Mouse (Mus musculus): Measurements from ENCODE around the gene Il33. TPM values are rescaled to one million over a fixed set of nuclear protein-coding genes. Genes with fewer than 3 reads are reported as not detected.

The Il33 gene
- polyA plus RNA-seq, 1 experiment from 2014 or later = 7.1 TPM

- Histone ChIP-seq H3K4me2 (no peak overlapping the region), H3K9ac (no peak overlapping the region), H3K4me1 (no peaks in the 10 kb centered on the region), H3K36me3 (no peaks in the 10 kb centered on the region), H3K27me3 (no peaks in the 10 kb centered on the region), H3K4me3 (no peak overlapping the region), H3K9me3 (no peaks in the 10 kb centered on the region), H3K27ac (no peak overlapping the region)
- ATAC-seq (ENCODE audit: borderline replicate concordance, extremely low read depth, low FRiP score, low TSS enrichment) = no peak
- WGBS = 54% methylated on average over 2 of the region's 2 CpGs
These were observed 38.7 kb downstream of the Il33 start for GRCm38 (mm10) chr19:29963598-29964092.

- Histone ChIP-seq H3K9ac (no peak overlapping the region), H3K27me3 (no peaks in the 10 kb centered on the region), H3K4me2 (no peak overlapping the region), H3K36me3 (no peaks in the 10 kb centered on the region), H3K4me1 (no peaks in the 10 kb centered on the region), H3K4me3 (no peak overlapping the region), H3K27ac (no peak overlapping the region), H3K9me3 (no peaks in the 10 kb centered on the region)
- WGBS = 64% methylated on average over 3 of the region's 3 CpGs
- no peak for ATAC-seq (ENCODE audit: borderline replicate concordance, extremely low read depth, low FRiP score, low TSS enrichment)
These were observed 43.0 kb downstream of the Il33 start for GRCm38 (mm10) chr19:29967960-29968359.

GRCm38 (mm10) chr19:29973396-29973795, 48.5 kb downstream of the Il33 start:
- ATAC-seq (ENCODE audit: borderline replicate concordance, extremely low read depth, low FRiP score, low TSS enrichment) = no peak
- H3K36me3 ChIP-seq = no peaks in the 10 kb centered on the region
- no peak overlapping the region for H3K9ac ChIP-seq
- H3K27ac ChIP-seq = no peak overlapping the region
- H3K4me1 ChIP-seq = no peaks in the 10 kb centered on the region
- H3K9me3 ChIP-seq = no peaks in the 10 kb centered on the region
- WGBS = 73% methylated on average over 5 of the region's 5 CpGs
- H3K4me2 ChIP-seq = no peak overlapping the region
- H3K4me3 ChIP-seq = no peak overlapping the region
- H3K27me3 ChIP-seq = no peaks in the 10 kb centered on the region

- H3K27ac ChIP-seq = no peak overlapping the region
- no peak overlapping the region for H3K4me2 ChIP-seq
- no peak overlapping the region for H3K4me3 ChIP-seq
- WGBS = 52% methylated on average over 2 of the region's 2 CpGs
- no peaks in the 10 kb centered on the region for H3K4me1 ChIP-seq
- no peaks in the 10 kb centered on the region for H3K27me3 ChIP-seq
- H3K36me3 ChIP-seq = no peaks in the 10 kb centered on the region
- H3K9ac ChIP-seq = no peak overlapping the region
- no peak for ATAC-seq (ENCODE audit: borderline replicate concordance, extremely low read depth, low FRiP score, low TSS enrichment)
- no peaks in the 10 kb centered on the region for H3K9me3 ChIP-seq
These were observed 53.9 kb downstream of the Il33 start for GRCm38 (mm10) chr19:29978847-29979246.

- ATAC-seq (ENCODE audit: borderline replicate concordance, extremely low read depth, low FRiP score, low TSS enrichment) = no peak
- H3K4me1 ChIP-seq = no peaks in the 10 kb centered on the region
- no peak overlapping the region for H3K27ac ChIP-seq
- no peak overlapping the region for H3K4me3 ChIP-seq
- no peaks in the 10 kb centered on the region for H3K9me3 ChIP-seq
- WGBS = 78% methylated on average over 8 of the region's 8 CpGs
- H3K9ac ChIP-seq = no peak overlapping the region
- no peaks in the 10 kb centered on the region for H3K36me3 ChIP-seq
- no peaks in the 10 kb centered on the region for H3K27me3 ChIP-seq
- no peak overlapping the region for H3K4me2 ChIP-seq
These were observed 54.7 kb downstream of the Il33 start for GRCm38 (mm10) chr19:29979452-29980089.

- H3K4me3 ChIP-seq = no peak overlapping the region
- H3K4me2 ChIP-seq = no peak overlapping the region
- WGBS = 75% methylated on average over 16 of the region's 16 CpGs
- H3K9ac ChIP-seq = no peak overlapping the region
- no peak overlapping the region for H3K27ac ChIP-seq
- H3K4me1 ChIP-seq = no peaks in the 10 kb centered on the region
- H3K27me3 ChIP-seq = no peaks in the 10 kb centered on the region
- ATAC-seq (ENCODE audit: borderline replicate concordance, extremely low read depth, low FRiP score, low TSS enrichment) = no peak
- no peaks in the 10 kb centered on the region for H3K9me3 ChIP-seq
- H3K36me3 ChIP-seq = no peaks in the 10 kb centered on the region
These were observed 59.5 kb downstream of the Il33 start for GRCm38 (mm10) chr19:29984208-29985005.

- no peaks in the 10 kb centered on the region for H3K4me1 ChIP-seq
- no peak overlapping the region for H3K9ac ChIP-seq
- no peaks in the 10 kb centered on the region for H3K36me3 ChIP-seq
- H3K9me3 ChIP-seq = no peaks in the 10 kb centered on the region
- ATAC-seq (ENCODE audit: borderline replicate concordance, extremely low read depth, low FRiP score, low TSS enrichment) = no peak
- H3K27ac ChIP-seq = no peak overlapping the region
- 83% methylated on average over 12 of the region's 12 CpGs for WGBS
- H3K4me3 ChIP-seq = no peak overlapping the region
- H3K27me3 ChIP-seq = no peaks in the 10 kb centered on the region
- H3K4me2 ChIP-seq = no peak overlapping the region
These were observed 61.7 kb downstream of the Il33 start for GRCm38 (mm10) chr19:29986464-29987091.

GRCm38 (mm10) chr19:30000406-30001365, 75.8 kb downstream of the Il33 start:
- Histone ChIP-seq H3K4me2 (no peak overlapping the region), H3K36me3 (no peaks in the 10 kb centered on the region), H3K27ac (no peak overlapping the region), H3K4me3 (no peak overlapping the region), H3K9ac (no peak overlapping the region), H3K4me1 (no peaks in the 10 kb centered on the region), H3K9me3 (no peaks in the 10 kb centered on the region), H3K27me3 (no peaks in the 10 kb centered on the region)
- 56% methylated on average over 12 of the region's 12 CpGs for WGBS
- ATAC-seq (ENCODE audit: borderline replicate concordance, extremely low read depth, low FRiP score, low TSS enrichment) = no peak

GRCm38 (mm10) chr19:30001550-30001949, 76.6 kb downstream of the Il33 start:
- Histone ChIP-seq H3K4me3 (no peak overlapping the region), H3K36me3 (no peaks in the 10 kb centered on the region)
- 57% methylated on average over 6 of the region's 6 CpGs for WGBS

GRCm38 (mm10) chr19:30003621-30004020, 78.7 kb downstream of the Il33 start, which contains the start of gene Trpd52l3:
Gene Trpd52l3, plus strand, starts transcription at chr19:30003790.
- no peaks in the 10 kb centered on the region for H3K27me3 ChIP-seq
- H3K9me3 ChIP-seq = no peaks in the 10 kb centered on the region
- H3K27ac ChIP-seq = no peak within 1 kb of the TSS
- no peak within 1 kb of the TSS for H3K4me3 ChIP-seq
- no peaks in the 10 kb centered on the region for H3K36me3 ChIP-seq
- no peak within 1 kb of the TSS for H3K9ac ChIP-seq
- no peak for ATAC-seq (ENCODE audit: borderline replicate concordance, extremely low read depth, low FRiP score, low TSS enrichment)
- H3K4me1 ChIP-seq = no peaks in the 10 kb centered on the region
- 89% methylated on average over 9 of the region's 9 CpGs for WGBS
- H3K4me2 ChIP-seq = no peak within 1 kb of the TSS

More at GRCm38 (mm10) chr19:30001550-30001949, 76.6 kb downstream of the Il33 start:
- no peak for ATAC-seq (ENCODE audit: borderline replicate concordance, extremely low read depth, low FRiP score, low TSS enrichment)
- H3K27ac ChIP-seq = no peak overlapping the region
- H3K9me3 ChIP-seq = no peaks in the 10 kb centered on the region
- H3K27me3 ChIP-seq = no peaks in the 10 kb centered on the region
- H3K4me1 ChIP-seq = no peaks in the 10 kb centered on the region
- H3K4me2 ChIP-seq = no peak overlapping the region
- no peak overlapping the region for H3K9ac ChIP-seq

- Histone ChIP-seq H3K27me3 (no peaks in the 10 kb centered on the region), H3K36me3 (no peaks in the 10 kb centered on the region), H3K9ac (no peak overlapping the region), H3K4me2 (no peak overlapping the region), H3K9me3 (no peaks in the 10 kb centered on the region), H3K27ac (no peak overlapping the region), H3K4me1 (no peaks in the 10 kb centered on the region), H3K4me3 (no peak overlapping the region)
- no peak for ATAC-seq (ENCODE audit: borderline replicate concordance, extremely low read depth, low FRiP score, low TSS enrichment)
- 76% methylated on average over 3 of the region's 3 CpGs for WGBS
These were observed 81.5 kb downstream of the Il33 start for GRCm38 (mm10) chr19:30006371-30006770.

Measured in lung, embryonic 15.5 days (tissue).